Mouse (Mus musculus): ENCODE results near the gene Crxos.

- TF ChIP-seq CTCF (IDR thresholded peaks at IDR 0.05; ENCODE audit: extremely low read depth, insufficient read length, insufficient replicate concordance, low read depth, low read length) (no peak), POLR2A (IDR thresholded peaks at IDR 0.05; ENCODE audit: low read depth, low read length) (no peak)
Observed at GRCm38 (mm10) chr7:15918371-15918770, 36.0 kb downstream of the Crxos start.
